Mouse (Mus musculus) testis, postnatal 10 days (tissue): Measurements from ENCODE around the gene Snx21.
A peak's percentile ranks its signal among the peaks of the same experiment; 100 is the strongest.
"Not testable (repeated sequence)": the region's sequence is repeated elsewhere in the genome, so short reads cannot be mapped to it uniquely, and the experiment has no call there.

Experiments used
- DNase-seq: peaks from one replicate; pipeline ENCODE4 v3.0.0; 2021; ENCODE audit warnings: low spot score

Snx21 gene

DNA sequence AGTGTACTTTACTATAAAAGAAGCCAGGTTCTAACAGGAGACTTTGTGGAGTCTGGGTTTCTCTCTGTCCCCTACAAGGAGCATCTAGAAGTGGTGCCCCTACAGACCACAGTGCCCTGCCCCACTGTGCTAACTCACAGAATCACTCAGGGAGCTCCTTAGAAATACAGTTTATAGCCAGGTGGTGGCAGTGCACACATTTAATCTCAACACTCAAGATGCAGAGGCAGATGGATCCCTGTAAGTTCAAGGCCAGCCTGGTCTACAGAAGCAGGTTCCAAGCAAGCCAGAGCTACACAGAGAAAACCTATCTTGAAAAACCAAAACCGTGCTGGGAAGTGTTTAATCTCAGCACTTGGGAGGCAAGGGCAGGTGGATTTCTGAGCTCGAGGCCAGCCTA lies 8.1 kb downstream of the Snx21 start:
- DNase-seq, result peak; percentile 48

DNA sequence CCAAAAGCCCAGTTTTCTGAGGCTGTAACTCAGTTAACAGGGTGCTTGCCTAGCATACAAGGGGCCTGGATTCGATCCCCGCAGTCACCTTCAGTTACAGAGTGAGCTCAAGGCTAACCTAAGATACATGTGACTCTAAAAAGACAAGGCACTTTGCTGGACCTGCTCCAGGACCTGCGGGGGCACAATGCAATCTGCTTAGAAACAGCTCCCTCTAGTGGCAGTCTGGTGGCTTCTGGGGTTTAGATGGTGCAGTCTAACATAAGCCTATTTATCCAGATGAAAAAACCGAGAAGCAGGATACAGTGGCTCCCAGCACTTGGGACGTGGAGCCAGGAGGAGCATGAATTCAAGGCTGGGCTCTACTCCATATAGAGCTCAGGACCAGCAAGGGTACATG lies 8.7 kb downstream of the Snx21 start:
- DNase-seq, result peak; percentile 92

DNA sequence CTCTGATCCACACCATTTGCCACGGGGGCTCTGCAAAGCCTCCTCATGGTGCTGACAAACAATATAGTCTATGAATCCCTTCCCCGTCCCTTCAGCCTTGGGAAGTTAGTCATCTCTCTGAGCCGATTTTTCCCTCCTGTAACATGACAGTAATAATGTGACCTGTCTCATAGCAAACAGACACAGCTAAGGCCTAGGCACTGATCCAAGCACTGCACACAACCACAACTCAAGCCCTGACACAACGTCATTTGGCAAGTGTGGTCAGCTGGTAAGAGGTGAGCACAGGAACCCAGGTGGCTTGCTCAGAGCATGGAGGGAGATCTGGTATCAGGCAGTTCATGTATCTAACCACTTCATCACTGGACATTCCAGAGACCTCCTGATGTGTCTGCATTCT lies 10.2 kb downstream of the Snx21 start:
- no peak for DNase-seq

DNA sequence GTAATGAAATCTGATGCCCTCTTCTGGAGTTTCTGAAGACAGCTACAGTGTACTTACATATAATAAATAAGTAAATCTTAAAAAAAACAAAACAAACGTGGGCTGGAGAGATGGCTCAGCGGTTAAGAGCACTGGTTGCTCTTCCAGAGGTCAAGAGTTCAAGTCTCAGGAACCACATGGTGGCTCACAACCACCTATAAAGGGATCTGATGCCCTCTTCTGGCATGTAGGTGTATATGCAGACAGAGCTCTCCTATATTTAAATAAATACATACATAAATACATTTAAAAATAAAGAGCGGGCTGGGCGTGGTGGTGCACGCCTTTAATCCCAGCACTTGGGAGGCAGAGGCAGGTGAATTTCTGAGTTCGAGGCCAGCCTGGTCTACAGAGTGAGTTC lies 12.9 kb downstream of the Snx21 start:
- not testable (repeated sequence) for DNase-seq

DNA sequence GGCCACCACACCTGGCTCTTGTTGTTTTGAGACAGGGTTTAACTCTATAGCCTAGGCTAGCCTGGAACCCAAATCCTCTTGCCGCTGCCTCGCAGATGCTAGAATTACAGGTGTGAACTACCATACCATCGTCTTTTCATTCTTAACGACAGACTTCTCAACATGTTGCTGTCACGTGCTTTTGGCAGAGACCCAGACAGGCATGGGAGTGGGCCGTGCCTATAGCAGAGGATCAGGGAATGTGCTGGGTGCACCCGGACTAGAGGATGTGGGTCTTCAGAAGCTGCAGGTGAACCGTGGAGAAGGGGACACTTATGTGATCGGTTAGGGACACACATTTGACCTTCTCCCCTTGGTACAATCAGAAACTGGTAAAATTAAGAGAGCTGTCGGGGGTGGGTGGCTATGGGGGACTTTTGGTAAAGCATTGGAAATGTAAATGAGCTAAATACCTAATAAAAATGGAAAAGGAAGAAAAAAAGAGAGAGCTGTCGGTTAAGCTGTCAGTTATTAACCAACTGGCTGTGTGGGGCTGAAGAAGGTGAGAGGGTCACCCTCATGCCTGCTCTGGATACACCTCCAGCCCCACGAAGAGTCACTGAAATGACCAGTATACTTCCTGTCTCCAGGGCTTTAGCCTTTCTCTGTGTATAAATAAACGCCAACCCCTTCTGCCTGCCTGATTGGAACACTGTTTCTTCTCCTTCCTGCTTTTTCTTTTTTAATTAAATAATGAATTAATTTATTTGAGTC lies 14.8 kb downstream of the Snx21 start:
- DNase-seq, result no peak

DNA sequence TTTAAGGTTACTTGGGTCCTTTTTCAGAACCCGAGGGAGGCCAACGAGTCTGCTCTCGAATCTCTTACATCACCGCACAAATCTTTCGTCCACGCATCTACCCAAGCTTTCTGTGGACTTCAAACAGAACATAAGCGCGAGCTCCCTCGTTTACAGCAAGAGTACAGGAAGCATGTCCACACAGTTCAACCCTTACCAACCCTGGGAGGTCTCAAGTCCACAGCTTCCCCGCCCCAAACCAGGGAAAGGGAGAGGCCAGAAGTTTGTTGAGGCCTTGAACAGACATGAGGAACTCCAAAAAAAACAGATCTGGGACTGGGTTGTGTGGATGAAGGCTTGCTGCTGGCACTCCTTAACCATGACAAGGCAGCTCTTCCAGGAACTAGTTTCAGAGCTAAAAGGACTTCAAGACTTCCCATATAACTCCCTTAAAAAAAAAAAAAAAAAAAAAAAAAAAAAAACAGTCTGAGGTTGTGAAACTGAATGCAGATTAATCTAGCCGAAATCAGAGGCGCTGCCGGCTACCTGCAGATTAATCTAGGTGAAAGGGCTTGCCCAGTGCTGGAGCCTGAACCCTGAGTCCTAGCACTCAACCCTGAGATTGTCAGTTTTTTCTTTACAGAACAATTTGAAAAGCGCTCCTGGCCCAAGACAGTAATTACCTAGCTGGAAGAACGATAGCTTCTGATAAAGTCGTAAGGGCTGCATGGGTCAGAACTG lies 17.7 kb downstream of the Snx21 start:
- DNase-seq, result no peak

DNA sequence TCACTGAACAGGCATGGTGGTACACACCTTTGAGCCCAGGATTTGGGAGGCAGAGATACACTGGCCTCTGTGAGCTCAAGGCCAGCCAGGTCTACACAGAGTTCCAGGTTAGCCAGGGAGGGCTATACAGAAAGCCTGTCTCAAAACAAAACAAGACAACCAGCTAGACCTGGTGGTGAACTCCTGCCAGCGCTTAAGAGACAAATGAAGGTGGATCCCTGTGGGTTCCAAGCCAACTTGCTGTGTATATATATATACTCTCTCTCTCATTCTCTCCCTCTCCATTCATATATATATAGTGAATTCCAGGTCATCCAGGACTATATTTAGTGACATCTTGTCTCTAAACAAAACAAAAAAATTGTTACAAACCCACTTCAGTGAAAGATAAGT lies 18.3 kb downstream of the Snx21 start:
- DNase-seq, result no peak

DNA sequence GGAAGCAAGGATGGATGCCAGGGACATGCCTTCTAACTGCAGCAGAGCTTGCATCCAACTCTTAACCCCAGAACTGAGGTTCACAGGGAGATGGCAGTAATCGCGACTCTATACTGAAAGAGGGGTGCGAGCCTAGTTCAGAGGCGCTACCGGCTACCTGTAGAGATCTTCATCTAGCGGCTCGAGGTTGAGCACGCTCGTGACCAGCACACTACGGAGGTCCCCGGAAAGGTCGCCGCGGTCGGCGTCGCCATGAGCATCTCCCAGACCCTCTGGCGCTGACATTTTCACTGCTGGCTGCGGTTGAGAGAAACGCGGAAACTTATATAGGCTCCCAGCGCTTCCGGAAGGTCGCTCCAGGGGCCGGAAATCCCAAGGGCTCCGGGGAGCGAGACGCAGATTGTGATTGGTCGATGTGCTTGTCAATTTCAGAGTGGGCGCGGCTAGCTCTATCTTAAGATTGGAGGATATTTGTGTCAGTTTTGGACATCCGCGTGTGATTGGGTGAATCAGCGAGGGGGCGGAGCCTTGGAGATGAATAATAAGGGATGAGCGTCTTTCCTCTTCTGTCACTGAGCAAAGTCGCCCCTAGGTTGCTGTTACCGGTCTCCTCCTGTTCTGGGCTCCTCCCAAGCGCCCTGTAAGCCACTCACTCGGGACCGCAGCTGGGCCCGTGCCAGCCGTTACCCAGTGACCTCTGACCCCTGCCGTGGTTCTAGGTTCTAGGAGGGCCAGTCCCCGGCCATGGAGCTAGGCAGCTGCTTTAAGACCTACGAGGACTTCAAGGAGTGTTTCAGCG lies 19.1 kb downstream of the Snx21 start, which contains the start of the genes Acot8 and Zswim3:
TSS of gene Acot8 (minus strand) at position 350 of the 799 bp plus-strand sequence.
TSS of gene Zswim3 (plus strand) at position 566 of the 799 bp plus-strand sequence.
- DNase-seq, result peak; percentile 98

DNA sequence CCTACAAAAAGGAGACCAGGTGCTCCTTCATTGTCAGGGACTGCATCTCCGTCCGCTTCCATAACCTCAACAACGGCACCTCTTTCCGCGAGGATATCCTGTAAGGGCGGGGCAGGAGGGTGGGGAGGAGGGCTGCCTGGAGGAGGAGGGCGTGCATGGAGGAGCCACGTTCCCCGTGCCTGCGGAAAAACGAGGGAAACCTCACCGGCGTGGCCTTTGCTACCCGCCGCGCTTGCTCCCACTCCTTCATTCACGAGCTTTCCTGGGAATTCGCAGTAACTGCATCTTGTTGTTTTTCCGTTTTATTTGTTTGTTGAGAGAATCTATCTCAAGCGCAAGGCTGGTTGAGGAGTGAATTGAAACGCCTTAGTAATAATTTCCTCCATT lies 19.7 kb downstream of the Snx21 start:
- peak; percentile 62 for DNase-seq

DNA sequence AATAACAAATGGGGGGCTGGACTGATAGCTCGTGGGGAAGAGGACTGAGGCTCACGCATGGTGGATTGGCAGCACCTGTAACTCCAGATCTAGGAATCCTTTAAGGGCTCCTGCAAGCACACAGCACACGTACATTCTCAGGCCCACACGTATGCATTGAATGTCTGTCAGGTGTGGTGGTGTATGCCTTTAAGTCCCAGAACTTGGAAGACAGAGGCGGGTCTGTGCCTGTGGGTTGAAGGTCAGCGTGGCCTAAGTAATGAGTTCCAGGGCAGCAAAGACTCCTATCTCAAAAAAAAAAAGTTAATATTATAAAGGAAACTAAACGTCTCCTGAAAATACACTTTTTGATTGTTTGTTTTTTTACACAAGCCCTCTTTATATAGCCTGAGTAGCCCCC lies 21.0 kb downstream of the Snx21 start:
- no peak for DNase-seq

DNA sequence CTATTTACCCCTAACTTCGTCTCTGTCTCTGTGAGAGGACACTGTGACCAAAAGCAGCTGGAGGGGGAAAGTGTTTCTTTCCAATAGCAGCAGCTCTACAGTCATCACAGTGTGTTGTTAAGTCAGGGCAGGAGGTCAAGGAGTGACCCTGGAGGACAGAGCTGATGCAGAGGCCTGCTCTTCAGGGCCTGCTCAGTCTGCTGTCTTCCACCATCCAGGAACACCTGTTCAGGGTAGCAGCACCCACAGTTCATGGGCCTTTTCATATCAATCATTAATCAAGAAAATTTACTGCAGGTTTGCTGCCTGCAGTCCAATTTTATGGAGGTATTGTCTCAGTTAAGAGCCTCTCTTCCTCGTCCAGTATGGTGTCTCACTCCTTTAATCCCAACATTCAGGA lies 27.9 kb downstream of the Snx21 start:
- no peak for DNase-seq

DNA sequence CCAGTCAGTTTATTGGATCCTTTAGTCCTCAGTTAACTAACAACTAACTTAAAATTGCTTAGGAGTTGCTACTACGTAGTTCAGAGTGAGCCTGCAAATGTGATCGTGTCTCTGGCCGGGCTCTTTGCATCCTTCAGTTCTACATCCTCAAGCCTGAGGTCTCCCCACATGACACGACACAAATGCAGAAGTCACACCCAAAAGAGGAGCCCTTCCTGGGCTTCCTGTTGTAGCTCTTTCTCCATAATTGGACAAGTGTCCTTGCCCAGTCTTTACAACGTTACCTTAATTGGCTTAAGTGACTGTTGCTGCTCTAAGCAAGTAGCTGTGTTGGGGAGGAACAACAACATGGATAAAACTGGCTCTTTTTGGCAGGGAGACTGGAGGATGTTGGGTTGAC lies 29.7 kb downstream of the Snx21 start:
- no peak for DNase-seq

DNA sequence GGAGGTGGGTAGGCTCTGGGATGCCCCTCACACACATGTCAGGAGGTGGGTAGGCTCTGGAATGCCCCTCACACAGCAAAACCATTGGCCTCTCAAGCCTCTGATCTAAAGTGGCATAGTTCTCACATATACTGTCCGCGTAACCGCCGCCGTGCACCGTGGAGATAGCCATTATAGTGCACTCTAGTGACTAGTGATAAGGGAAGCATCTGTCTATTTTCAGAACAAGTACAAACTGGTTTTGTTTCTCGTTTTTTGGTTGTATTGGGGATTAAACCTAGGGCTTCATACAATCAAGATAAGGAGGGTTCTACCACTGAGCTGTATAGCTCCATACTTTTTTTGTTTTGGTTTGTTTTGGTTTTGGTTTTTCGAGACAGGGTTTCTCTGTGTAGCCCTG lies 30.2 kb downstream of the Snx21 start:
- DNase-seq, result no peak

DNA sequence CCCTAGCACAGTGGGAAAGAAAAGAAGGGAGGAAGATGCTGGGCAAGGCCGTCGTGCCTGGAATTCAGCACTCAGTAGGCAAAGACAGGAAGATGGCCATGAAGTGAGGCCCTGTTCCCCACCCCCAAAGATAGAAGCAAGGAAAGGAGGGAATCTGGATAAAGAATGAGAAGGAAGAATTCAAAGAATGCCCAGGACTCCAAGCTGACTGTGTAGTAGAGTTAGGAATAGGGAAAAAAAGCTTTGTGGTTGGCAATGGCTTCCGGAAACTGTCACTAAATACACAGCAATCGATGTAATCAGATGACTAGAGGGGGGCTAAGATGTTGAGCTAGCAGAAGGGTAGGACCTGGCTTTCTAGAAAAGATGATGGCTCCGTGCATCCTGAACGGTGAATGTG lies 31.6 kb downstream of the Snx21 start:
- DNase-seq, result no peak

DNA sequence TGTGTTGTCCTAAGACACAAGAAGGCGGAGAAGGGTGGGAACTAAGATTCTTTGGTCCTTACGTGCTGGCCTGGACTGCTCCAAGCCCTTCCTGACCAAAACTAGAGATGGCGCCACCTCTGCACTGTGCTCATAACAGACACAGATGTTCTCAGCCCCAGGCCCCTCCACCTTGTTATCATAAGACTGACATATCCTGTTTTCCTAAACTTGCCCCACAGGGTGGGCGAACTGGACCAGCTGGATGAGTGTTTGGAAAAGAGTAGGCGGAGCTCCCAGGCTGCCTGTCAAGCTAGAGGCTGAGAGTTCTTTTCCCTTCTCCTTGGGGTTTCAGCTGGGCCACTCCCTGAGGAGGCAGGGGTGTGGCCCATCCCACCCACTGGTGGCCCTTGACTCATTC lies 32.1 kb downstream of the Snx21 start:
- no peak for DNase-seq

DNA sequence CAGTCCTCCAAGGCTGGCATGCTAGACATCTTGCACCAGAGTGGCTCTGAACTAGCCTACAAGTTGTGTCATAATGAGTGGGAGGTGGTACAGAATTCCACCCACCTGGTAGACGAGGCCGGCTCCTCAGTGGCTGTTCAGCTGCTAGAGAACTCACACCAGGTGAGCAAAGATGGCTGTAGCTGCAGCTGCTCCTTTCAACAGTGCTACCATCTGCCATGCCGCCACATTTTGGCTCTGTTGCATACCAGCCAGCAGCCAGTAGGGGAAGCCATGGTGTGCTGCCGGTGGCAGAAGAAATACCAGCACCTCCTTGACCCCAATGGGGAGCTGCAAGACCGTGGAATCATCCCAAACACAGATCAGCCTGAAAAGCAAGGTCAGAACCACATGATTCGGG lies 35.4 kb downstream of the Snx21 start:
- no peak for DNase-seq

DNA sequence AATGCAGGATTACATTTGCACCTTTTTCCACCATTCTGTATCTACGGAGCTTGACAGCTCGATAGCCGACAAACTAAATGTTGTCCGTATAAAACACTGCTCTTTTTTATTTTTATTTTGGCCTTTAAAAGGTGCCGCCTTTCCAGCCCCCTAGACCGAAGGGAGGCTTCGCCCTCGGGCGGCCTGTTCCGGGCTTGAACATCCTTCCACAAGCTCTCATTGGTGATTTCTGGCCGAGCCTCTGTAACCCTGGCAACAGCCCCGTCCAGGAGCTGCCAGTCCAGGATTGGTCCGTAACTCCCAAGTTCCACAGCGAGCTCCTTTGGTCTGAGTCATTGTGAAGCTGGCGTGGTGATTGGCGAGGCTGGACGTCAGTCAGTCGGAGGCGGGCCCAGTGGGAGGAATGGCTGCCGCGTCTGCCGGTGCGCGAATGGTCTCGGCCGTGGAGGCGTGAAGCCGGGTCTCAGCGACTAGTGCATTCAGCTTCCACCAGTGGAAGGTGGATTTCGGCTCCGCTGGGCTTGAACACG lies 37.1 kb downstream of the Snx21 start, which contains the start of gene Zswim1:
TSS of gene Zswim1 (plus strand) at position 51 of the 530 bp plus-strand sequence.
- DNase-seq, result peak; percentile 100

DNA sequence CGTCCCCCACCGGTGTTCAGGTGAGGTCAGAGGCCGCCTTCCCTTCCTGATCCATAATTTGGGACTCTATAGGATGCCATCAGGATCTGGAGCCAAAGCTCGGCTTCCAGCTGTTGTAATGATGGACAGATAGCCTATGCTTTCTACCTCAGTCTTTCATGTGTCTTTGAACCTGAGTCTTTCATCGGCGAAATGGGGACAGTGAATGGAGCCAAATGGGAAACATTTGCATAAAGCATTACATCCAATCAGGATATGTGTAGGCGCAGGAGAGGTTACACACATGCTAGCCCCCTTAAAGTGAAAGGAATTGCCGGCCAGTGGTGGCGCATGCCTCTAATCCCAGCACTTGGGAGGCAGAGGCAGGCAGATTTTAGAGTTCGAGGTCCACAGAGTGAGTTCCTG lies 37.6 kb downstream of the Snx21 start:
- no peak for DNase-seq

DNA sequence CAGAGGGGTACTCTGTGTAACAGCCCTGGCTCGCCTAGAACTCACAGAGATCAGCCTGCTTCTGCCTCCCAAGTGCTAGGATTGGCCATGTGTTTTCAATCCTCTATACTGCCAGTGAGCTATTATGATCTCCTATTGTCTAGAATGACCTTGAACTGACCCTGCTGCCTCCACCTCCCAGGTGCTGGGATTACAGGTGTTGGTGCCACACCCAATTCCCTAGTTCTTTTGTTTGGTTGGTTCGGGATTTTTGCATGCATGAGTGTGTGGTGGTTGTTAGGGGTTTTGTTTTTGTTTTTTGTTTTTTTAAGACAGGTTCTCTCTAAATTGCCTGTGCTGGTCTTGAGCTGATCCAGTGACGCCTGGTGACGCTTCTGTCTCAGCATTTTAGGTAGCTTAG lies 38.3 kb downstream of the Snx21 start:
- DNase-seq, result no peak

DNA sequence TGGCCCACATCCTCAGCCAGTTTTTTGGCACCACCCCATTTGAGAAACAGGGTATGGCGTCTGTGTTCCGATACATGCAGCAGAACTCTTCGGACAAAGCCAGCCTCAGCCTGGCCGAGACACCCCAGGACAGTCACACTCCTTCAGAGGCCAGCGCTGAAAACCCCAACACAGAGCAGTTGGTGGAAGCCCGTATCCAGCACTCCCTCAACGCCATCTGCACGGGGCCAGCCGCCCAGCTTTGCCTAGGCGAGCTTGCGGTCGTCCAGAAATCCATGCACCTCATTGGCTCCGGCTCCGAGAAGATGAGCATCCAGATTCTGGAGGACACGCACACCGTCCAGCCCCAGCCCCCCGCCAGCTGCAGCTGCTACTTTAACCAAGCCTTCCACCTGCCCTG lies 39.9 kb downstream of the Snx21 start:
- no peak for DNase-seq

DNA sequence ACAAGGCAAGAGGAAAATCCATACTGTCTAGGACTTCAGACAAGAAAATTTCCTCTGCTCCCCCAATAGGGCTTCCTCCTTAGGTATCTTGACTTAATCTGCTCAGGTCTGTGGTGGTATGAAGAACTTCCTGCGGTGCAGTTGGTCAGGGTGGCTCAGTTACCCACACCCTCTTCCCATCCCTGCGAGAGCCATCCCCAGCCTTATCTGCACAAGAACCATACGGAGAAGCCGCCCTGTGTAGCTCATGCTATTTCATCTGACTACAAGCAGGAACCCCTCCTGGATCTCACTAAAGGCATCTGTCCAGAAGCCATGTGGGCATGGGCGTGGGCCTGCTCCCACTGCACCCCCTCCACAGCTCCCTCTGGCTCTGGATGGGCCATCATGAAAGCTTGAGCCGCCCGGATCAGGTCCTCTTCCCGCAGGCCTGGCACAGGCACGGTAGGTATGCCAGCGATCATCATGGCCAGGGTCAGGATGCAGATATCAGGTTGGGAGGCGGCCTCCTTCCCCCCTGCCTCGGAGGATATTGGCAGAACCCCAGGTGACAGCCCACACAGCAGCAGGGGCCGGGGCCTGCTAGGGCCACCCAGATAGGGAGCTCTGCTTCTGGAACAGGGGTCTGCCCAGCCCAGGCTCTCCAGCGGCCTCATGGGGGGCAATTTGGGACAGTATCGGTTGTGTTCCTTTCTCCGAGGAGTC lies 41.7 kb downstream of the Snx21 start:
- DNase-seq, result no peak

DNA sequence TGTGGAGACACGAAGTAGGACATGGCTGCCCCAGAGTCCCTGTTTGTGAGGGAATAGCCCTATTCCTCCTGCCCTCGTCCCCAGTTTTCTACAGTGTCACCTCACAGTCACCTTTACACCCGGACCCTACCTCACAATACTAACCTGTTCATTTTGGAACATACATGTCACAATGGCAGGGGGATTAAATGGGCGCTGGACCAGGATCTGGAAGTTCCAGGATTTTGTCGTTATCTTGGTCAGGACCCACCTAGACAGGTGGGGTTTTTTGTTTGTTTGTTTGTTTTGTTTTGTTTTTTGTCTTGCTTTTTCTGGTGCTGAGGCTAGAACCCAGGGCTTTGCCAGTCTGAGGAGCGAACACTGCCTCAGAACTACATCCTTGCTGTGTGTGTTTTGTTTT lies 42.8 kb downstream of the Snx21 start, which contains the start of gene Spata25:
TSS of gene Spata25 (minus strand) at position 101 of the 400 bp plus-strand sequence.
- no peak for DNase-seq
